Mouse (Mus musculus): ENCODE results near the gene Dnmt1. TPM values are rescaled to one million over a fixed set of nuclear protein-coding genes. Genes with fewer than 3 reads are reported as not detected.

Gene Dnmt1
- polyA plus RNA-seq, 1 experiment from 2014 or later, result 59.8 TPM

- Histone ChIP-seq H3K4me1 (peaks cover 11% of the 10 kb centered on the region), H3K4me3 (no peak overlapping the region), H3K36me3 (peaks cover 74% of the 10 kb centered on the region), H3K27me3 (replicated peaks) (no peaks in the 10 kb centered on the region), H3K27ac (replicated peaks) (no peak overlapping the region), H3K9me3 (no peaks in the 10 kb centered on the region), H3K9ac (0 out of 2 replicates have a peak overlapping the region, but pooled peaks have one; percentile 24), H3K4me2 (no peak overlapping the region)
- no peak for ATAC-seq (ENCODE audit: extremely low read depth, insufficient number of reproducible peaks, low FRiP score, low TSS enrichment)
- 77% methylated on average over 26 of the region's 26 CpGs for WGBS
Observed at GRCm38 (mm10) chr9:20891339-20892103, 68.2 kb downstream of the Dnmt1 start.

GRCm38 (mm10) chr9:20890411-20890810, 69.3 kb downstream of the Dnmt1 start:
- 89% methylated on average over 5 of the region's 5 CpGs for WGBS
- H3K4me3 ChIP-seq, result no peak overlapping the region
- ATAC-seq (ENCODE audit: extremely low read depth, insufficient number of reproducible peaks, low FRiP score, low TSS enrichment), result no peak

GRCm38 (mm10) chr9:20889185-20890141, 70.2 kb downstream of the Dnmt1 start:
- Histone ChIP-seq H3K27ac (replicated peaks) (no peak overlapping the region), H3K36me3 (peaks cover 53% of the 10 kb centered on the region), H3K4me3 (peak overlapping the region; percentile 86), H3K9ac (peak overlapping the region; percentile 61; the same call in 1 of the 2 replicates), H3K4me2 (peak overlapping the region; percentile 86), H3K9me3 (0 out of 2 replicates have a peak, but pooled peaks cover 5% of the 10 kb centered on the region), H3K4me1 (peaks cover 11% of the 10 kb centered on the region), H3K27me3 (replicated peaks) (no peaks in the 10 kb centered on the region)
- ATAC-seq (ENCODE audit: extremely low read depth, insufficient number of reproducible peaks, low FRiP score, low TSS enrichment), result no peak
- WGBS, result 76% methylated on average over 29 of the region's 29 CpGs

More at GRCm38 (mm10) chr9:20890411-20890810, 69.3 kb downstream of the Dnmt1 start:
- Histone ChIP-seq H3K4me1 (peaks cover 11% of the 10 kb centered on the region), H3K27me3 (replicated peaks) (no peaks in the 10 kb centered on the region), H3K9me3 (no peaks in the 10 kb centered on the region), H3K9ac (no peak overlapping the region), H3K36me3 (peaks cover 63% of the 10 kb centered on the region), H3K27ac (replicated peaks) (no peak overlapping the region), H3K4me2 (no peak overlapping the region)

- H3K27me3 ChIP-seq (replicated peaks), result no peaks in the 10 kb centered on the region
- 0 out of 2 replicates have a peak, but pooled peaks cover 5% of the 10 kb centered on the region for H3K9me3 ChIP-seq
- ATAC-seq (ENCODE audit: extremely low read depth, insufficient number of reproducible peaks, low FRiP score, low TSS enrichment), result no peak
- peak overlapping the region; percentile 86 for H3K4me2 ChIP-seq
- H3K9ac ChIP-seq, result peak overlapping the region; percentile 91
- H3K4me3 ChIP-seq, result peak overlapping the region; percentile 86
- H3K4me1 ChIP-seq, result peaks cover 11% of the 10 kb centered on the region
- peak overlapping the region; percentile 91 for H3K27ac ChIP-seq (replicated peaks)
- peaks cover 43% of the 10 kb centered on the region for H3K36me3 ChIP-seq
- under 1% methylated on average over 30 of the region's 30 CpGs for WGBS
Observed at GRCm38 (mm10) chr9:20888386-20888765, 71.3 kb downstream of the Dnmt1 start.

GRCm38 (mm10) chr9:20887704-20888385, 71.8 kb downstream of the Dnmt1 start, which contains the start of gene Ppan:
Gene Ppan (plus strand): TSS chr9:20888175.
- whole genome bisulfite sequencing, result under 1% methylated on average over 43 of the region's 43 CpGs
- Histone ChIP-seq H3K4me2 (peak within 1 kb of the TSS; percentile 86), H3K27me3 (replicated peaks) (no peaks in the 10 kb centered on the region), H3K9me3 (0 out of 2 replicates have a peak, but pooled peaks cover 5% of the 10 kb centered on the region), H3K9ac (peak within 1 kb of the TSS; percentile 91), H3K4me1 (peaks cover 11% of the 10 kb centered on the region), H3K4me3 (peak within 1 kb of the TSS; percentile 86), H3K36me3 (peaks cover 37% of the 10 kb centered on the region), H3K27ac (replicated peaks) (peak within 1 kb of the TSS; percentile 91)
- peak; percentile 94 for ATAC-seq (ENCODE audit: extremely low read depth, insufficient number of reproducible peaks, low FRiP score, low TSS enrichment)

GRCm38 (mm10) chr9:20887191-20887590, 72.5 kb downstream of the Dnmt1 start:
- 83% methylated on average over 6 of the region's 6 CpGs for WGBS
- Histone ChIP-seq H3K9ac (no peak overlapping the region), H3K27me3 (replicated peaks) (no peaks in the 10 kb centered on the region), H3K9me3 (0 out of 2 replicates have a peak, but pooled peaks cover 5% of the 10 kb centered on the region), H3K36me3 (peaks cover 31% of the 10 kb centered on the region), H3K4me1 (peaks cover 11% of the 10 kb centered on the region), H3K4me3 (no peak overlapping the region), H3K27ac (replicated peaks) (peak overlapping the region; percentile 91; the same call in 1 of the 2 replicates), H3K4me2 (peak overlapping the region; percentile 86)
- ATAC-seq (ENCODE audit: extremely low read depth, insufficient number of reproducible peaks, low FRiP score, low TSS enrichment), result no peak

GRCm38 (mm10) chr9:20886563-20886962, 73.1 kb downstream of the Dnmt1 start:
- Histone ChIP-seq H3K27ac (replicated peaks) (no peak overlapping the region), H3K9ac (no peak overlapping the region), H3K4me2 (no peak overlapping the region), H3K4me1 (peaks cover 11% of the 10 kb centered on the region), H3K36me3 (peaks cover 24% of the 10 kb centered on the region), H3K9me3 (0 out of 2 replicates have a peak, but pooled peaks cover 5% of the 10 kb centered on the region), H3K4me3 (no peak overlapping the region), H3K27me3 (replicated peaks) (no peaks in the 10 kb centered on the region)
- WGBS, result 91% methylated on average over 2 of the region's 2 CpGs
- no peak for ATAC-seq (ENCODE audit: extremely low read depth, insufficient number of reproducible peaks, low FRiP score, low TSS enrichment)

GRCm38 (mm10) chr9:20879097-20879792, 80.4 kb downstream of the Dnmt1 start, which contains the start of gene Angptl6:
Gene Angptl6 (minus strand): TSS chr9:20879727.
- Histone ChIP-seq H3K27ac (replicated peaks) (peak within 1 kb of the TSS; percentile 94), H3K9me3 (no peaks in the 10 kb centered on the region), H3K4me1 (peaks cover 10% of the 10 kb centered on the region), H3K4me3 (peak within 1 kb of the TSS; percentile 55), H3K9ac (peak within 1 kb of the TSS; percentile 88), H3K36me3 (no peaks in the 10 kb centered on the region), H3K4me2 (peak within 1 kb of the TSS; percentile 78), H3K27me3 (replicated peaks) (0 out of 2 replicates have a peak, but pooled peaks cover 5% of the 10 kb centered on the region)
- WGBS, result 85% methylated on average over 13 of the region's 13 CpGs
- ATAC-seq (ENCODE audit: extremely low read depth, insufficient number of reproducible peaks, low FRiP score, low TSS enrichment), result no peak

GRCm38 (mm10) chr9:20878710-20879065, 81.0 kb downstream of the Dnmt1 start:
- peak overlapping the region; percentile 55 for H3K4me3 ChIP-seq
- peaks cover 10% of the 10 kb centered on the region for H3K4me1 ChIP-seq
- ATAC-seq (ENCODE audit: extremely low read depth, insufficient number of reproducible peaks, low FRiP score, low TSS enrichment), result no peak
- 16% methylated on average over 10 of the region's 10 CpGs for WGBS
- H3K9ac ChIP-seq, result peak overlapping the region; percentile 88
- peak overlapping the region; percentile 78 for H3K4me2 ChIP-seq
- H3K36me3 ChIP-seq, result no peaks in the 10 kb centered on the region
- peak overlapping the region; percentile 94 for H3K27ac ChIP-seq (replicated peaks)
- H3K9me3 ChIP-seq, result no peaks in the 10 kb centered on the region
- H3K27me3 ChIP-seq (replicated peaks), result 0 out of 2 replicates have a peak, but pooled peaks cover 5% of the 10 kb centered on the region

- under 1% methylated on average over 69 of the region's 69 CpGs for WGBS
- Histone ChIP-seq H3K27me3 (replicated peaks) (0 out of 2 replicates have a peak, but pooled peaks cover 5% of the 10 kb centered on the region), H3K36me3 (no peaks in the 10 kb centered on the region), H3K4me3 (peak overlapping the region; percentile 55), H3K27ac (replicated peaks) (peak overlapping the region; percentile 94), H3K9ac (peak overlapping the region; percentile 88), H3K4me1 (peaks cover 10% of the 10 kb centered on the region), H3K9me3 (no peaks in the 10 kb centered on the region), H3K4me2 (peak overlapping the region; percentile 78)
- ATAC-seq (ENCODE audit: extremely low read depth, insufficient number of reproducible peaks, low FRiP score, low TSS enrichment), result peak; percentile 91
Observed at GRCm38 (mm10) chr9:20878041-20878709, 81.5 kb downstream of the Dnmt1 start.

All from heart, embryonic 13.5 days (tissue).